Mouse (Mus musculus): ENCODE measurements around the gene Borcs5. TPM values are rescaled to one million over a fixed set of nuclear protein-coding genes. Genes with fewer than 3 reads are reported as not detected.

The Borcs5 gene
- polyA plus RNA-seq, 1 experiment from 2014 or later: 14.1 TPM

- ATAC-seq: no peak
- peaks cover 13% of the 10 kb centered on the region for H3K4me1 ChIP-seq
- WGBS (ENCODE audit: insufficient replicate concordance): 76% methylated on average over 9 of the region's 9 CpGs
- H3K4me3 ChIP-seq: no peak overlapping the region
- H3K9me3 ChIP-seq (replicated peaks): no peaks in the 10 kb centered on the region
- no peaks in the 10 kb centered on the region for H3K36me3 ChIP-seq
- H3K27ac ChIP-seq: no peak overlapping the region
- H3K4me2 ChIP-seq: no peak overlapping the region
- H3K27me3 ChIP-seq (replicated peaks): 0 out of 2 replicates have a peak, but pooled peaks cover 1% of the 10 kb centered on the region
- no peak overlapping the region for H3K9ac ChIP-seq
These were observed 28.9 kb upstream of the Borcs5 start for GRCm38 (mm10) chr6:134610380-134610779.

GRCm38 (mm10) chr6:134611896-134612295 is 27.4 kb upstream of the Borcs5 start:
- ATAC-seq: no peak
- peaks cover 13% of the 10 kb centered on the region for H3K4me1 ChIP-seq
- no peaks in the 10 kb centered on the region for H3K36me3 ChIP-seq
- H3K27ac ChIP-seq: no peak overlapping the region
- H3K9me3 ChIP-seq (replicated peaks): no peaks in the 10 kb centered on the region
- no peak overlapping the region for H3K9ac ChIP-seq
- H3K27me3 ChIP-seq (replicated peaks): no peaks in the 10 kb centered on the region
- H3K4me2 ChIP-seq: no peak overlapping the region
- no peak overlapping the region for H3K4me3 ChIP-seq
- 53% methylated on average over 13 of the region's 13 CpGs for WGBS (ENCODE audit: insufficient replicate concordance)

- peaks cover 13% of the 10 kb centered on the region for H3K4me1 ChIP-seq
- H3K9me3 ChIP-seq (replicated peaks): no peaks in the 10 kb centered on the region
- H3K4me3 ChIP-seq: no peak overlapping the region
- H3K9ac ChIP-seq: no peak overlapping the region
- no peak overlapping the region for H3K27ac ChIP-seq
- no peaks in the 10 kb centered on the region for H3K36me3 ChIP-seq
- H3K27me3 ChIP-seq (replicated peaks): no peaks in the 10 kb centered on the region
- WGBS (ENCODE audit: insufficient replicate concordance): 69% methylated on average over 4 of the region's 4 CpGs
- H3K4me2 ChIP-seq: peak overlapping the region; percentile 59; the same call in 1 of the 2 replicates
- ATAC-seq: peak; percentile 63; the same call in 1 of the 2 replicates
These were observed 25.0 kb upstream of the Borcs5 start for GRCm38 (mm10) chr6:134614322-134614721.

- H3K27ac ChIP-seq: no peak overlapping the region
- H3K4me2 ChIP-seq: peak overlapping the region; percentile 59
- H3K27me3 ChIP-seq (replicated peaks): no peaks in the 10 kb centered on the region
- H3K36me3 ChIP-seq: no peaks in the 10 kb centered on the region
- no peak overlapping the region for H3K9ac ChIP-seq
- 17% methylated on average over 16 of the region's 16 CpGs for WGBS (ENCODE audit: insufficient replicate concordance)
- no peaks in the 10 kb centered on the region for H3K9me3 ChIP-seq (replicated peaks)
- H3K4me3 ChIP-seq: peak overlapping the region; percentile 24
- ATAC-seq: peak; percentile 70
- peaks cover 13% of the 10 kb centered on the region for H3K4me1 ChIP-seq
These were observed 24.3 kb upstream of the Borcs5 start for GRCm38 (mm10) chr6:134614723-134615648.

- Histone ChIP-seq H3K9ac (no peak overlapping the region), H3K4me2 (no peak overlapping the region), H3K27ac (no peak overlapping the region), H3K4me3 (no peak overlapping the region), H3K4me1 (peaks cover 13% of the 10 kb centered on the region), H3K36me3 (no peaks in the 10 kb centered on the region), H3K27me3 (replicated peaks) (no peaks in the 10 kb centered on the region), H3K9me3 (replicated peaks) (no peaks in the 10 kb centered on the region)
- 37% methylated on average over 3 of the region's 3 CpGs for WGBS (ENCODE audit: insufficient replicate concordance)
- no peak for ATAC-seq
These were observed 21.7 kb upstream of the Borcs5 start for GRCm38 (mm10) chr6:134617589-134617988.

GRCm38 (mm10) chr6:134620129-134620528 is 19.2 kb upstream of the Borcs5 start:
- Histone ChIP-seq H3K27ac (no peak overlapping the region), H3K9me3 (replicated peaks) (no peaks in the 10 kb centered on the region), H3K36me3 (no peaks in the 10 kb centered on the region), H3K4me3 (no peak overlapping the region), H3K4me1 (peaks cover 2% of the 10 kb centered on the region), H3K4me2 (no peak overlapping the region), H3K9ac (no peak overlapping the region), H3K27me3 (replicated peaks) (no peaks in the 10 kb centered on the region)
- whole genome bisulfite sequencing (ENCODE audit: insufficient replicate concordance): 58% methylated on average over 3 of the region's 3 CpGs
- ATAC-seq: no peak

- H3K9me3 ChIP-seq (replicated peaks): no peaks in the 10 kb centered on the region
- H3K27me3 ChIP-seq (replicated peaks): no peaks in the 10 kb centered on the region
- 53% methylated on average over 6 of the region's 6 CpGs for WGBS (ENCODE audit: insufficient replicate concordance)
- H3K9ac ChIP-seq: no peak overlapping the region
- ATAC-seq: no peak
- H3K4me3 ChIP-seq: no peak overlapping the region
- H3K36me3 ChIP-seq: no peaks in the 10 kb centered on the region
- H3K4me2 ChIP-seq: no peak overlapping the region
- H3K27ac ChIP-seq: no peak overlapping the region
- no peaks in the 10 kb centered on the region for H3K4me1 ChIP-seq
These were observed 18.3 kb upstream of the Borcs5 start for GRCm38 (mm10) chr6:134620846-134621551.

GRCm38 (mm10) chr6:134621552-134621949 is 17.8 kb upstream of the Borcs5 start:
- Histone ChIP-seq H3K9ac (no peak overlapping the region), H3K27me3 (replicated peaks) (no peaks in the 10 kb centered on the region), H3K9me3 (replicated peaks) (no peaks in the 10 kb centered on the region), H3K4me2 (no peak overlapping the region), H3K4me1 (no peaks in the 10 kb centered on the region), H3K36me3 (no peaks in the 10 kb centered on the region), H3K4me3 (no peak overlapping the region), H3K27ac (no peak overlapping the region)
- WGBS (ENCODE audit: insufficient replicate concordance): 50% methylated on average over 14 of the region's 14 CpGs
- ATAC-seq: no peak

- H3K4me3 ChIP-seq: no peak overlapping the region
- no peak overlapping the region for H3K4me2 ChIP-seq
- H3K9ac ChIP-seq: no peak overlapping the region
- no peak for ATAC-seq
- H3K4me1 ChIP-seq: no peaks in the 10 kb centered on the region
- 76% methylated on average over 12 of the region's 12 CpGs for WGBS (ENCODE audit: insufficient replicate concordance)
- no peak overlapping the region for H3K27ac ChIP-seq
- H3K36me3 ChIP-seq: no peaks in the 10 kb centered on the region
- H3K27me3 ChIP-seq (replicated peaks): peaks cover under 1% of the 10 kb centered on the region; the same call in 1 of the 2 replicates
- H3K9me3 ChIP-seq (replicated peaks): no peaks in the 10 kb centered on the region
These were observed 13.9 kb upstream of the Borcs5 start for GRCm38 (mm10) chr6:134625431-134625830.

GRCm38 (mm10) chr6:134626564-134626963 is 12.7 kb upstream of the Borcs5 start:
- 79% methylated on average over 1 of the region's 1 CpGs for WGBS (ENCODE audit: insufficient replicate concordance)
- Histone ChIP-seq H3K27ac (no peak overlapping the region), H3K36me3 (no peaks in the 10 kb centered on the region), H3K4me3 (no peak overlapping the region), H3K4me2 (no peak overlapping the region), H3K4me1 (peaks cover under 1% of the 10 kb centered on the region; the same call in 1 of the 2 replicates), H3K27me3 (replicated peaks) (peaks cover 12% of the 10 kb centered on the region), H3K9ac (no peak overlapping the region), H3K9me3 (replicated peaks) (no peaks in the 10 kb centered on the region)
- no peak for ATAC-seq

- Histone ChIP-seq H3K4me2 (no peak overlapping the region), H3K36me3 (no peaks in the 10 kb centered on the region), H3K4me1 (peaks cover 6% of the 10 kb centered on the region; the same call in 1 of the 2 replicates), H3K9me3 (replicated peaks) (no peaks in the 10 kb centered on the region), H3K27me3 (replicated peaks) (peaks cover 36% of the 10 kb centered on the region), H3K9ac (no peak overlapping the region), H3K4me3 (no peak overlapping the region), H3K27ac (no peak overlapping the region)
- no peak for ATAC-seq
- 52% methylated on average over 9 of the region's 9 CpGs for WGBS (ENCODE audit: insufficient replicate concordance)
These were observed 8.9 kb upstream of the Borcs5 start for GRCm38 (mm10) chr6:134630447-134630846.

Measured in liver, embryonic 12.5 days (tissue).